Mouse (Mus musculus) G1E-ER4 (cell line): ENCODE results near the gene Zfp36l2. TPM values are rescaled to one million over a fixed set of nuclear protein-coding genes. Genes with fewer than 3 reads are reported as not detected.

Experiments
- GATA1 ChIP-seq: IDR thresholded peaks from one replicate; pipeline ENCODE4 v1.8.0; 2012; ENCODE audit warnings: low read length, inconsistent platforms
- polyA plus RNA-seq: library from polyadenylated mRNA; stranded (reverse); fragments of >175 nt; gene quantifications from 2 replicates; pipeline ENCODE4 v1.2.3, GENCODE M21; 2012

Zfp36l2 gene
- polyA plus RNA-seq, 1 experiment, result 835 TPM

- TF ChIP-seq GATA1, result no peak
Observed at GRCm38 (mm10) chr17:84136217-84136616, 51.5 kb downstream of the Zfp36l2 start.

GRCm38 (mm10) chr17:84135243-84135642 is 52.5 kb downstream of the Zfp36l2 start:
- no peak for TF ChIP-seq GATA1
